Mouse (Mus musculus) gastrocnemius, adult 2 months (tissue): ENCODE data around the gene Slfn2. TPM values are rescaled to one million over a fixed set of nuclear protein-coding genes. Genes with fewer than 3 reads are reported as not detected.

Experiments used
- DNase-seq: peaks from one replicate; pipeline ENCODE4 v3.0.0; 2022
- H3K27ac ChIP-seq: fragments of 200-600 bp; 2 replicates; pipeline ENCODE4 v1.8.1; 2022; ENCODE audit warnings: mild to moderate bottlenecking
- H3K4me3 ChIP-seq: fragments of 200-600 bp; 2 replicates; pipeline ENCODE4 v1.8.1; 2022; ENCODE audit warnings: mild to moderate bottlenecking, moderate library complexity
- CTCF ChIP-seq: fragments of 200-600 bp; IDR thresholded peaks from 2 replicates; pipeline ENCODE4 v1.8.1; 2022; ENCODE audit warnings: antibody characterized with exemption, mild to moderate bottlenecking, moderate library complexity
- intact Hi-C: fragments of 180-260 bp; cut with DNase I; formaldehyde crosslinking; loops from one replicate; pipeline ENCODE4 v1.15.1; 2025
- total RNA-seq, 2 experiments: library from RNA; stranded (reverse); gene quantifications; 2 replicates each; pipeline ENCODE4 v1.2.3; 2021

Gene Slfn2
- total RNA-seq, 2 experiments from 2014 or later = 0.48 to 1.1 TPM

DNA sequence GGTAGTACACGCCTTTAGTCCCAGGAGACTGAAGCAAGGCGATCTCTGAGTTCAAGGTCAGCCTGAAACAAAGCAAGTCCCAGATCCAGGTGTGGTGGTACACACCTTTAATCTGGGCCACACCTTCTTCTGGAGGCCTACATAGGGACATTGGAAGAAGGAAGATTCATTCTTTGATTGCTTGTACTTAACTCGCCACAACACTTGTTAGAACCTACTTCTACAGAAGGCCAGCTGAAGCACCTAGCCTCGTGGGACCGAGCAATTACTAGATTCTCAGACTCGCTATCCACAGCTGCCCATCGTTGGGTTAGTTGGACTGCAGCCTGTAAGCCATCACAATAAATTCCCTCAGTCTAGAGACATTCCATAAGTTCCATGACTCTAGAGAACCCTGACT is 3.1 kb upstream of the Slfn2 start:
- no peak overlapping the region for H3K4me3 ChIP-seq
- H3K27ac ChIP-seq = no peak overlapping the region
- intact Hi-C loops = no loop called here
- no peak for TF ChIP-seq CTCF
- no peak for DNase-seq

DNA sequence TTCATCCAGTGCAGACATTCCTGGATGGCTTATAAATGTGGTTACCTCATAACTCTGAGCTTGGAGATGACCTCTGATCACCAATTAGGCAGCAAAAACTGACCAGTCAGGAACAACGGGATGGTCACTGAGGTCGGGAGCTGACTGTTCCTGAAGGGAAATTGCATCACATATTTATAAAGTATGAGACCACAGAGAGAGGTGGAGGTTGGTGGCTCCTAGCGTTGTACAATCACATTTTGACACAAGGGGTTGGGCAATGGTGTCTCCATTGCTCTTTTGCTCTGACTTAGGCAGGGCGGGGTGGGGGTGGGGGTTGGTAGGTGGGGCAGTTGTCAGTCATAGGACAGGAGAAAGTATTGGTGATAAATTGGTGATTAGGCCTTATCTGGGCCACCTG is 1.8 kb upstream of the Slfn2 start:
- Histone ChIP-seq H3K27ac (no peak overlapping the region), H3K4me3 (no peak overlapping the region)
- intact Hi-C loops = no loop called here
- TF ChIP-seq CTCF = no peak
- no peak for DNase-seq

DNA sequence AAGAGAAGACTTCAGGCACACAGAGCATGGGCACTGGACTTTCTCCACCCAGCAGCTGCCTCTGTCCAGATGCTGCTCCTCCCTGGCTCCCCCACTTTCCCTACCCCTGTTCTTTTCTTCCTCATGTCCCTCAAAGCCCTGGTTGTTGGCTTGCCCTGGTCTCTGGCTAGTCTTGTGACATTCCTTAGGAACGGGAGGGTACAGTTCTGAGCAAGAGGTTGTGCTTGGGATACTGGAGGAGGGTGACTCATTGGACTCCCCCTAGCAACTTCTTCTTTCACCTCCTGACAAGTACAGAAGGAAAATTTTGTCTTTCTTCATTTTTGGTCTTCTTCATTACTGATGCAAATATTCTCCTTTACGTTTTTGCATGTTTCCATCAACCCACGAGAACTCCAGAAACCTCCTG is 967 bp upstream of the Slfn2 start:
- intact Hi-C loops = no loop called here
- TF ChIP-seq CTCF = no peak

DNA sequence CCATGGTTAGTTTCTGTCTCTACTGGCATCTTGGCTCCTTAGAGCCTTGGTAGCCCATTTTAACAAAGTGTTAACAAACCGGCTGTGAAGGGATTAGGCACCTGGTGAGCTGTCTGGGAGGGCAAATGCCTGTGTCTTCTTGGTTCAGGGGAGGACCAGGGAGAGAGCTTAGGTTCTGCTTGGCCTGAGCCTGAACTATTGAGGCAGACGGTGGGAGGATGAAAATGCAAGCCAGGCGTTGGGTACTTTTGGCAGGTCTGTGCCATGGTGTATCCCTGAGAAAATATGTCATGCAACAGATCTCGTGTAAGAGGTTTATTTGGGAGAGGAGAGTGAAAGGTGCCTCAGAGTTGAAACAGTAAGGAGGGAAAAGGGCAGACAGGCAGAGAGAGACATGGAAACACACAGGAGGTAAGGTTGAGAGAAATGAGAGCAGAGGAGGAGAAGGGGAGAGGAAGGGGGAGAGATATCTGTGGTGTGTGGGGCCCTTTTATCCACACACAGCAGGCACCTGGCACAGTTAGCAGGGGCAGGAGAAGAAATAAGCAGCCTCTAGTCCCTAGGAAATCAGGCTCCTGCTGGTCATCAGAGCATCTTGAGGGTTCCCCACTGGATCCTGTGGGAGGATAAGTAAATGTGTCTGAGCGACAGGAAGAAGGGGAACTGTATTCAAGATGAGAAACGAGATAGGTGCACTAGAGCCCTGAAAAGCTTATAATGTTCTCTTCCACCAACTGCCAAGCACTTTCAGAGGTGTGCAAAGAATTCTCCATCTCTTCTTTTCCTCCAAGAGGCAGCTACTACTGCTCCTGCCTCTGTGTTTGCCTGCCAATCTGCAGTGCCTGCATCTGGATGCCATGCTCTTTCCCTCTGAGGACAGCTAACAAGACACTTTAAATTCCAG is 781 bp downstream of the Slfn2 start:
- no peak for TF ChIP-seq CTCF
- intact Hi-C loops = no loop called here
- H3K27ac ChIP-seq = peak overlapping the region; percentile 51
- peak overlapping the region; percentile 53 for H3K4me3 ChIP-seq
- DNase-seq = no peak

More for the DNA sequence above, 967 bp upstream of the Slfn2 start:
- DNase-seq = no peak
- H3K4me3 ChIP-seq = no peak overlapping the region
- H3K27ac ChIP-seq = no peak overlapping the region

DNA sequence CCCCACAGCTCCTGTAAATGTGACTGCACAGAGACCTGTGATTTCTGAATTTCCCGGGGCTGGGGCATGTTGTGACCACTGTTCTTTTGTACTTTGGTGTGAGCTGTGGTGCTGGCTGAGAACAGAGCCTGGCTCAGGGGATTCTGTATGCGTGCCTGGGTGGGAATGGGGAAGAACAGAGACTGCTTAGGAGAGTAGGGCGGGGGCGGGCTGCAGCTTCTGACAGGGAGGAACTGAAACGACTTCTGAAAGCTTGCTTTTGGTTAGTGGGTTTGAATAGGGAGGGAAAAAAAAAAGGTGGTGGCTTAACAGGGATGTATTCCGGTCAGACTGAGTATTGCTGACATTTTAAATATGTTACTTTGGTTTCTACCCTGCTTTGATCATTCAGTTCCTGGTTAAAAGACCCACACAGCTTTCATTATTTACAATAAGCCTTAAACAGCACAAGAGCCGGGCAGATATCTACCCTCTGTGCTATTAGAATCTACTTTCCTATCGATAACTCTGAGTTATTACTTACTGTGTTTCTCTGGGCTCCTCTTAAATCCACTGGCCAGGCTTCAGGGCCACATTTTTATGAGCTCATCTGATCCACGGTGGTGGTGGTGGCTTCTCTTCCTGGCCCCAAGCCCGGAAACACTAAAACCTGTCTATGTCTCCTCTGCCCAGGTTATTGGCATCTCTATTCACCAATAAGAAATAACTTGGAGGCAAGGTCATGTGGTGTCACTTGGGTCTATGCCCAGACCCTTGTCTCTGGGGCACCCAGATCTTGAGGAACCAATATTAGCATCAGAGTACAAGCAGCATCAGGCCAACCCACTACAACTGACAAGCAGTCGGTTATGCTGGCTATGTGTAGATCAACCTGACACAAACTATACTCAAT is 2.0 kb downstream of the Slfn2 start:
- intact Hi-C loops = no loop called here
- Histone ChIP-seq H3K4me3 (peak overlapping the region; percentile 53), H3K27ac (peak overlapping the region; percentile 46)
- no peak for TF ChIP-seq CTCF
- DNase-seq = peak; percentile 44

DNA sequence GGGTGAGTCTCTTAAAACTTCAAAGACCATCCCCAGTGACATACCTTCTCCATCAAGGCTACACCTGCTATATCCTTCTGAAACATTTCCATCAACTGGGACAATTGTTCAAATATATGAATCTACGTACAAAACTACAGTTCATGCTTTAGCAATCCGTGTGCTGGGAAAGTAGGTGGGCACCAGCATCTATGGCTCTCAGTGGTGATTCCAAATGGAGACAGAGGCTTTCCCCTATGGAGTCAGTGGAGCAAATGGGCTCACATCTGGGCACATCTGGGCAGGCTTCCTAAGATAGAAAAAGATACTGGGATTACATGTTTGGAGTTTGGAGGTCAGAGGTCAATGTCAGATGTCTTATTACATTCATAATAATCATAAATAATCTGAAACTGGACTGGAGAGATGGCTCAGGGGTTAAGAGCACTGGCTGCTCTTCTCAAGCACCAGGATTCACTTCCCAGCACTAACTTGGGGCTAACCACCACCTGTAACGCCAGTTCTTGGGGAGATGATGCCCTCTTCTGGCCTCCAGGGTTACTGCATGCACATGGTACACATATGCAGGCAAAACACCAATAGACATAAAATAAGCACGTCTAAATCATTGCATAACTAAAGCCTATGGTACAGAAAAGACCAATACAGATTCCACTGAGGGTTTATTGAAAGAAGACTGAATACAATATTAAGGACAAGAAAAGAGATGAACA is 3.2 kb downstream of the Slfn2 start:
- DNase-seq = no peak
- TF ChIP-seq CTCF = peak; percentile 5; the same call in 1 of the 2 replicates
- Histone ChIP-seq H3K27ac (no peak overlapping the region), H3K4me3 (no peak overlapping the region)
- intact Hi-C loops = no loop called here

DNA sequence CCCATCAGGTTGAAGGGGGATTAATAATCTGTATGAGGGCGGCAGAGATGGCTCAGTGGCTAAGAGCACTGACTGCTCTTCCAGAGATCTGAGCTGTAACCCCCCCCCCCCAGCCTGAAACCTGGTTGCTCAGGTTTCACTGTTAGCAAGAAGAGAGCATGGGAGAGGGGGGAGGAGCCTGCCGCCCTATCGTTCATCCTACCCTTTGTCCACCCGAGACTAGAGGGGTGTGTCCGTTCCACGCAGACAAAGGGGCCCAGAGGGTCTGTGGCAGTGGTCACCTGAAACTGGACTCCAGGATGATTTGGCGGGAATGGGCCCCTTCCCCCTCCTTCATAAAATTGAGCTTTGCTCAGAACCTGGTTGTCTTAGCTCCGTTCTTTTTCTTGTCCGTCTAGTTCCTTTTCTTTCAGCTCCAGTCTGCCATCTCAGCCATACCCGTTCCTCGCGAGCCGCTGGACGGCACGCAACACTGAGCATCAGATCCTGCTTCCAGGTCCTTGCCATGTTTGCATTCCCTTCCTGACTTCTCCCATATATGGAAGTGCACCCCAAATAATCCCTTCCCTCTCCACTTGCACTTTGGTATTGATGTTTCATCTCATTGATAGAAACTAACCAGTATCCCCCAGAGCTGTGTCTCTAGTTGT is 5.5 kb downstream of the Slfn2 start:
- Histone ChIP-seq H3K27ac (no peak overlapping the region), H3K4me3 (no peak overlapping the region)
- DNase-seq = no peak
- TF ChIP-seq CTCF = no peak
- intact Hi-C loops = no loop called here

DNA sequence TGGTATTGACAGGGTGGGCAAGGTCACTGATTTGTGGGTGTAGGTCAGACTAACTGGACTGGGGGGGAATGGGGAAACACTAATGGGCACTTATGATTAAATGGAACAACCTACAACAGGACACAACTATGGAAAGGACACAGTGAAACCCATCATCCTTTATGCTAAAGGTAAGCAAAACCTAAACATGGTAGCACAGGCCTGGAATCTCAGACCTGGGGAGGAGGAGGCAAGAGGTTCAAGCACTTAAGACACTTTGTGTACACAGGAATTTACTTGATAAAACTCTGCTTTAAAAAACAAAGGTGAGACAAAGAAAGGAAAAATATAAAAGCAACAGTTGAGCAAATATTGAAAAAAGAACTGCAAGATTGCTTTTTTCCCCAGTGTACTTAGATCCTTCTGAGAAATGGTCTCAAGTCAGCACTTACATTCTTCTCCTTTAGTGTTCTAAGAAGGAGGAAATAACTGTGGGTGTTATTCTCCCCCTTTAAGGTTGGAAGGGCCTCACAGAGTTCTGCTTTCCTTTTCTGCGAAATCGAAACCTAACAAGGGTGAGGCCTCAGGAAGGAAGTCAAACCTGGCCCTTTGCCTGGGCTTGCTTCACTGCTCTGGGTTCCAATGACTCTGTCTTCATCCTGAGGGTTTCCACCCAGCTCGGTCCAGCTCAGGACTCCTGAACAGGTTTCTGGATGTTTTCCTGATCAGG is 13.0 kb downstream of the Slfn2 start:
- peak overlapping the region; percentile 29; the same call in 1 of the 2 replicates for H3K4me3 ChIP-seq
- peak overlapping the region; percentile 83 for H3K27ac ChIP-seq
- no peak for TF ChIP-seq CTCF
- DNase-seq = peak; percentile 81
- intact Hi-C loops = no loop called here

DNA sequence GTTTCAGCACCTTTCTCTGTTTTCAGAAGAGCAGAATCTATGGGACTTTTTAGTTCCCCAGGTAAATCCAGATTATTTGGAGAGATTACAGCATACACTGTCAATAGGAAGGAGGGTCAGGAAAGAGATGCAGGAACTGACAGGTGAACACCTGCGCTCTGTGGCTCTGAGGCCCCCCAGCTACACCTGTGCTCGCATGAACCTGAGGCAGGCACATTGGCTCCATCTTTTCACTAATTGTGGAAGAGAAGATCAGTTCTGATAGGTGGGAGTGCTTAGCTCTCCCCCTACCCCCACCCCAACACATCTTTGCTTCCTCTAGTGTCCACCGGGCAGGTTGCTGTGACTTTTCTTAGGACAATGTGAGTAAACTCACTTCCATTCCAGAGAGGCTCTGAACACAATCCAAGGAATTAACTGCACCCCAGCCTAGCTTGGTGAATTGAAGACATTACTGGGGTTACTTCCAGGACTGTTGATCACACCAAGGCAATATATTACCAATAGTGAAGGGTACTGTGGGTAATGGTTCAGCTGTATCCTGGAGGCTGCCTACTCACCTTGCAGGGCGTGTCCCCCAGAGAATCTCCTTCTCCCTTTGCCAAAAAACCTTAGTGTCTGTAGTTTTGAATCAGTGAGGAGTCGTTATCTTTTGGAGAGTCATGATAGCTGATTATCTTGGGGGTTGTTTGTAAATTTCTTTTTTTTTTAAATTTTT is 13.7 kb downstream of the Slfn2 start:
- intact Hi-C loops = no loop called here
- H3K27ac ChIP-seq = peak overlapping the region; percentile 72
- peak overlapping the region; percentile 29; the same call in 1 of the 2 replicates for H3K4me3 ChIP-seq
- TF ChIP-seq CTCF = no peak
- no peak for DNase-seq

DNA sequence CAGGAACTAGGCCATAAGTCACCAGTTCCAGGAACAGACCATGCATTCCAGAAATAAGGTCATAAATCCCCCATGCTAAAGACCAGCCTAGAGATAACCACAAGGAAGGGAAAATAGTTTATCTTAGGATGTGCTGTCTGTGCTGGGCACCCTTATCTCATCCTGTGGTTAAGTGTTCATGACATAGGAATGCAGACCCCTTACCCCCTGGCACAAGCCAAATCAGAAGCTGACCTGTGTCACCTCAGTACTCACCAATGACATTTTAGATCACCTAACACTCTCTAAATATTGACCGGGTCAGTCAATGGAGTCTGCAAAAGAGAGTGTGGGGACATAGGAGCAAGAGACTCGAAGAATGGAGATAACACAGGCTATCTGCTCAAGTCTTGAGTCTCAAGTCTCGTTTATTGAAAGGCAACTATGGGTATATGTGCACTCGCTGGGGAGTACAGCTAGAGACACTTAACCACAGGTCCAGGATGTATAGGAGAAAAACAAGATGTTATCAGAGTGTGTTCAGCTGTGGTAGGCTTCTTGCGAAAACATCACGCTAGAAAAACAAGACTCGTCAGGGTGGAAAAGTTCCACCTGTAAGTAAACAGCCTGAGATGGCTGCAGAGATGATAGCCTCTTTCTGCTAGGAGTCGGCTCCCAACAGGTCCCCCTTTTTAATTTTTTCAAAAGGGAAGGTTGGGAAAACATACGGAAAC is 14.7 kb downstream of the Slfn2 start:
- DNase-seq = no peak
- no peak overlapping the region for H3K4me3 ChIP-seq
- TF ChIP-seq CTCF = no peak
- intact Hi-C loops = no loop called here
- H3K27ac ChIP-seq = 0 out of 2 replicates have a peak overlapping the region, but pooled peaks have one; percentile 16
